Mouse (Mus musculus): ENCODE data around the gene Lhb.

DNA sequence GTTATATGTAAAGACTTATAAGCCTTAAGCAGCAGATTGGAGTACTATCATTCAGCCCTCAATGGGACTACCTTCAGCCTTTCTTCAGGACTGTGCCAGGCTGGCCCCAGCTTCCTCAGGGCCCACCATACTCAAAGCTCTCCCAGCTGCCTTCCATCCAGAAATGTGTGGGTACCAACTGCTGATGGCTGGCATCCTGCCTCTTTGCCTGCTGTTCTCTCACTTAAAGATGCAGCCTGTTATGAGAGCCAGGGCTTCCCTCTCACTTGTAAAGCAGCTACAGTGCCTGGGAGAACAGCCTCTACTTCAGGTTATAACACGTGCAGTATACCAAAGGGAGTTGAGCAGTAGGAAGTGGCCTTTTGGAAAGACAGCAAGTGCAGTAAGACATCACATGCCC is 44.6 kb upstream of the Lhb start:
- TF ChIP-seq POLR2A (IDR thresholded peaks at IDR 0.05; ENCODE audit: insufficient read depth, low read depth, low read length) (no peak), CTCF (IDR thresholded peaks at IDR 0.05; ENCODE audit: insufficient read depth, low read depth, low read length) (no peak)
